Mouse (Mus musculus): ENCODE measurements at regions not wholly inside any gene's neighbourhood (a gene's known extent, or its start where the extent isn't known, plus 50 kb on each side); places are given as distances from the start of the nearest gene placed in this dataset.

GRCm38 (mm10) chr15:52577614-52578013 lies 1307.1 kb upstream of the Gm7489 start:
- DNase-seq = no peak

GRCm38 (mm10) chr15:52589391-52589790 lies 1295.3 kb upstream of the Gm7489 start:
- no peak for DNase-seq

GRCm38 (mm10) chr15:52599511-52599910 lies 1285.2 kb upstream of the Gm7489 start:
- no peak for DNase-seq

GRCm38 (mm10) chr15:52599957-52600356 lies 1284.7 kb upstream of the Gm7489 start:
- no peak for DNase-seq

GRCm38 (mm10) chr15:52639790-52640189 lies 1244.9 kb upstream of the Gm7489 start:
- no peak for DNase-seq

- no peak for DNase-seq
These were observed 1238.7 kb upstream of the Gm7489 start for GRCm38 (mm10) chr15:52645961-52646360.

- no peak for DNase-seq
These were observed 1226.8 kb upstream of the Gm7489 start for GRCm38 (mm10) chr15:52657916-52658315.

Measured in cerebellum, adult 9-11 months (tissue).